Mouse (Mus musculus) bone marrow macrophage, adult 2 months (primary cell): ENCODE results near the gene Atp2a3. TPM values are rescaled to one million over a fixed set of nuclear protein-coding genes. Genes with fewer than 3 reads are reported as not detected.

Experiments used
- H3K27ac ChIP-seq: 2 replicates; pipeline ENCODE4 v1.5.1; 2012; ENCODE audit warnings: low read depth, low read length; ENCODE audit not compliant: insufficient read depth
- H3K4me1 ChIP-seq: 2 replicates; pipeline ENCODE4 v1.6.1; 2012; ENCODE audit warnings: low read length; ENCODE audit not compliant: control insufficient read depth, insufficient read depth
- H3K4me3 ChIP-seq: 2 replicates; pipeline ENCODE4 v1.5.1; 2012; ENCODE audit warnings: mild to moderate bottlenecking, low read length, moderate library complexity; ENCODE audit not compliant: insufficient read depth
- CTCF ChIP-seq: IDR thresholded peaks from 2 replicates; pipeline ENCODE4 v1.5.1; 2012; ENCODE audit warnings: low read depth, mild to moderate bottlenecking, low read length, moderate library complexity
- POLR2A ChIP-seq: IDR thresholded peaks from 2 replicates; pipeline ENCODE4 v1.6.1; 2012; ENCODE audit warnings: mild to moderate bottlenecking, low read depth, low read length, borderline replicate concordance
- polyA plus RNA-seq: library from polyadenylated mRNA; stranded (reverse); fragments of >200 nt; gene quantifications from 2 replicates; pipeline ENCODE4 v1.2.4, GENCODE M21; 2012; ENCODE audit not compliant: missing spikeins, insufficient read depth, insufficient read length

Atp2a3 gene
- polyA plus RNA-seq, 1 experiment, result 6.7 TPM

GRCm38 (mm10) chr11:72944996-72945793 is 15.8 kb upstream of the Atp2a3 start:
- Histone ChIP-seq H3K27ac (peak overlapping the region; percentile 48; the same call in 1 of the 2 replicates), H3K4me3 (no peak overlapping the region), H3K4me1 (peaks cover 28% of the 10 kb centered on the region)
- TF ChIP-seq CTCF (no peak), POLR2A (no peak)

- TF ChIP-seq POLR2A (no peak), CTCF (no peak)
- H3K27ac ChIP-seq, result peak overlapping the region; percentile 67
- peak overlapping the region; percentile 25; the same call in 1 of the 2 replicates for H3K4me3 ChIP-seq
- peaks cover 28% of the 10 kb centered on the region for H3K4me1 ChIP-seq
Measured at GRCm38 (mm10) chr11:72945875-72946559, 15.0 kb upstream of the Atp2a3 start.

- H3K4me3 ChIP-seq, result no peak overlapping the region; the same call in 1 of the 2 replicates
- TF ChIP-seq CTCF (no peak), POLR2A (no peak)
- H3K27ac ChIP-seq, result peak overlapping the region; percentile 43
- peaks cover 33% of the 10 kb centered on the region for H3K4me1 ChIP-seq
Measured at GRCm38 (mm10) chr11:72946560-72947119, 14.3 kb upstream of the Atp2a3 start.

- Histone ChIP-seq H3K4me1 (peaks cover 45% of the 10 kb centered on the region), H3K27ac (no peak overlapping the region), H3K4me3 (no peak overlapping the region)
- TF ChIP-seq CTCF (no peak), POLR2A (no peak)
Measured at GRCm38 (mm10) chr11:72947840-72948239, 13.1 kb upstream of the Atp2a3 start.

- TF ChIP-seq POLR2A (no peak), CTCF (no peak)
- Histone ChIP-seq H3K4me3 (no peak overlapping the region), H3K27ac (no peak overlapping the region), H3K4me1 (peaks cover 49% of the 10 kb centered on the region)
Measured at GRCm38 (mm10) chr11:72948254-72948653, 12.7 kb upstream of the Atp2a3 start.

- Histone ChIP-seq H3K4me1 (peaks cover 54% of the 10 kb centered on the region), H3K4me3 (no peak overlapping the region), H3K27ac (no peak overlapping the region)
- TF ChIP-seq POLR2A, result no peak
Measured at GRCm38 (mm10) chr11:72951137-72952000, 9.6 kb upstream of the Atp2a3 start.

GRCm38 (mm10) chr11:72952226-72952625 is 8.7 kb upstream of the Atp2a3 start:
- H3K4me3 ChIP-seq, result no peak overlapping the region
- TF ChIP-seq CTCF (no peak), POLR2A (no peak)
- no peak overlapping the region for H3K27ac ChIP-seq
- peaks cover 48% of the 10 kb centered on the region for H3K4me1 ChIP-seq

GRCm38 (mm10) chr11:72952697-72953096 is 8.3 kb upstream of the Atp2a3 start:
- Histone ChIP-seq H3K27ac (no peak overlapping the region), H3K4me3 (no peak overlapping the region), H3K4me1 (peaks cover 50% of the 10 kb centered on the region)
- TF ChIP-seq POLR2A (no peak), CTCF (no peak)

GRCm38 (mm10) chr11:72953116-72953439 is 7.9 kb upstream of the Atp2a3 start:
- peaks cover 52% of the 10 kb centered on the region for H3K4me1 ChIP-seq
- TF ChIP-seq POLR2A (no peak), CTCF (no peak)
- H3K4me3 ChIP-seq, result no peak overlapping the region
- H3K27ac ChIP-seq, result no peak overlapping the region
